Mouse (Mus musculus) heart, adult 2 months (tissue): ENCODE data around the gene Atp5k.

Experiments
- CTCF ChIP-seq: fragments of 200-600 bp; IDR thresholded peaks from 2 replicates; pipeline ENCODE4 v1.8.1; 2022; ENCODE audit warnings: antibody characterized with exemption, mild to moderate bottlenecking, moderate library complexity
- EP300 ChIP-seq: fragments of 200-500 bp; IDR thresholded peaks from 2 replicates; pipeline ENCODE4 v1.6.1; 2011; ENCODE audit warnings: low read depth, low read length, control low read depth; ENCODE audit not compliant: insufficient read depth
- POLR2A ChIP-seq: fragments of 200-500 bp; IDR thresholded peaks from 2 replicates; pipeline ENCODE4 v1.6.1; 2011; ENCODE audit warnings: mild to moderate bottlenecking, low read depth, low read length, control low read depth; ENCODE audit not compliant: insufficient read depth

- no peak for TF ChIP-seq CTCF
- TF ChIP-seq POLR2A: no peak
- no peak for TF ChIP-seq EP300
Measured at GRCm38 (mm10) chr5:108475977-108476376, 41.7 kb upstream of the Atp5k start.
